Mouse (Mus musculus): ENCODE results near the gene AC124108.1.
A peak's percentile ranks its signal among the peaks of the same experiment; 100 is the strongest.

- no peak for TF ChIP-seq POLR2A (IDR thresholded peaks at IDR 0.05; ENCODE audit: low read depth, low read length)
- peak; percentile 84 for TF ChIP-seq CTCF (conservative IDR thresholded peaks at IDR 0.05; ENCODE audit: insufficient read depth, insufficient read length, low read depth, low read length)
Observed at GRCm38 (mm10) chr1:132237585-132238159, 46.4 kb downstream of the AC124108.1 start.

All from kidney, adult 2 months (tissue).